ENCODE assay signal across 8 mouse cellular contexts in genomic region chr17:7577227-7577626, GRCm38 (mm10).
DNase-seq lines count a peak whose midpoint lies in the region; ATAC-seq and TF ChIP-seq lines count a peak whose summit lies in the region.

No protein-coding gene starts in this region.

- TF ChIP-seq CTCF in kidney, adult 2 months (conservative IDR thresholded peaks at IDR 0.05; ENCODE audit: insufficient read depth, insufficient read length, low read depth, low read length), result no peak
- no peak for TF ChIP-seq CTCF in layer of hippocampus, adult 2 months (conservative IDR thresholded peaks at IDR 0.05)

- DNase-seq in kidney, adult 2 months, result peak; percentile 1
- DNase-seq in adrenal gland, adult 2 months, result peak; percentile 89
- DNase-seq in gastrocnemius, postnatal 25 days, result peak; percentile 84
- DNase-seq in layer of hippocampus, adult 2 months (ENCODE audit: low spot score in 2 of 2), result peak; percentile 44 to 52
- peak; percentile 31 for DNase-seq in right cerebral cortex, postnatal 4 days
- no peak for DNase-seq in thymus, postnatal 25 days

- no peak overlapping the region for H3K4me3 ChIP-seq in kidney, adult 2 months (ENCODE audit: insufficient read depth, low read depth, low read length)
- no peak overlapping the region for H3K4me3 ChIP-seq in kidney, embryonic 15.5 days (replicated peaks)
- H3K4me3 ChIP-seq in layer of hippocampus, adult 2 months, result no peak overlapping the region
- no peak overlapping the region for H3K4me3 ChIP-seq in hindbrain, embryonic 12.5 days

- no peaks in the 10 kb centered on the region for H3K4me1 ChIP-seq in kidney, adult 2 months (ENCODE audit: control insufficient read depth, insufficient read depth, low read length)
- no peaks in the 10 kb centered on the region for H3K4me1 ChIP-seq in kidney, embryonic 15.5 days
- H3K4me1 ChIP-seq in hindbrain, embryonic 12.5 days, result no peaks in the 10 kb centered on the region

- no peak for ATAC-seq in kidney, embryonic 15.5 days (replicated peaks; ENCODE audit: low FRiP score)
- no peak for ATAC-seq in hindbrain, embryonic 12.5 days (ENCODE audit: low FRiP score)

- WGBS in kidney, adult 2 months, result 50% methylated on average over 4 of the region's 4 CpGs
- WGBS in kidney, embryonic 15.5 days, result 63% methylated on average over 4 of the region's 4 CpGs
- WGBS in hindbrain, embryonic 12.5 days, result 76% methylated on average over 4 of the region's 4 CpGs

- no peak overlapping the region for H3K4me2 ChIP-seq in kidney, embryonic 15.5 days
- no peak overlapping the region for H3K4me2 ChIP-seq in hindbrain, embryonic 12.5 days (replicated peaks)

- H3K36me3 ChIP-seq in kidney, adult 2 months (ENCODE audit: control insufficient read depth, insufficient read depth, low read length), result no peaks in the 10 kb centered on the region
- no peaks in the 10 kb centered on the region for H3K36me3 ChIP-seq in kidney, embryonic 15.5 days
- no peaks in the 10 kb centered on the region for H3K36me3 ChIP-seq in hindbrain, embryonic 12.5 days

- no peaks in the 10 kb centered on the region for H3K27me3 ChIP-seq in kidney, adult 2 months (replicated peaks; ENCODE audit: control insufficient read depth, insufficient read depth, low read length)
- no peaks in the 10 kb centered on the region for H3K27me3 ChIP-seq in kidney, embryonic 15.5 days
- no peaks in the 10 kb centered on the region for H3K27me3 ChIP-seq in hindbrain, embryonic 12.5 days

- H3K9ac ChIP-seq in kidney, embryonic 15.5 days, result no peak overlapping the region
- no peak overlapping the region for H3K9ac ChIP-seq in hindbrain, embryonic 12.5 days

- TF ChIP-seq POLR2A in kidney, adult 2 months (IDR thresholded peaks at IDR 0.05; ENCODE audit: low read depth, low read length), result no peak

- no peak overlapping the region for H3K27ac ChIP-seq in kidney, adult 2 months (ENCODE audit: insufficient read depth, low read depth, low read length)
- no peak overlapping the region for H3K27ac ChIP-seq in kidney, embryonic 15.5 days
- no peak overlapping the region for H3K27ac ChIP-seq in layer of hippocampus, adult 2 months
- H3K27ac ChIP-seq in hindbrain, embryonic 12.5 days, result no peak overlapping the region

- no peaks in the 10 kb centered on the region for H3K9me3 ChIP-seq in kidney, embryonic 15.5 days (replicated peaks)
- no peaks in the 10 kb centered on the region for H3K9me3 ChIP-seq in hindbrain, embryonic 12.5 days (replicated peaks)
